Mouse (Mus musculus) neural tube, embryonic 12.5 days (tissue): Measurements from ENCODE around the gene Pecr. TPM values are rescaled to one million over a fixed set of nuclear protein-coding genes. Genes with fewer than 3 reads are reported as not detected.

ENCODE experiments used
- ATAC-seq: fragments of 200-750 bp; cut with Nextera tagmentation; 2 replicates; pipeline ENCODE4 v1.8.0; 2017; ENCODE audit warnings: low read depth, mild to moderate bottlenecking, moderate TSS enrichment, moderate library complexity; ENCODE audit not compliant: low FRiP score
- H3K27ac ChIP-seq: fragments of 300-500 bp; sonication (generic); 2 replicates; pipeline ENCODE4 v1.5.1; 2016
- H3K27me3 ChIP-seq: fragments of 300-500 bp; sonication (generic); replicated peaks from 2 replicates; pipeline ENCODE4 v1.6.1; 2016; ENCODE audit warnings: mild to moderate bottlenecking
- H3K36me3 ChIP-seq: fragments of 300-500 bp; sonication (generic); 2 replicates; pipeline ENCODE4 v1.6.1; 2016; ENCODE audit warnings: mild to moderate bottlenecking
- H3K4me1 ChIP-seq: fragments of 300-500 bp; sonication (generic); 2 replicates; pipeline ENCODE4 v1.6.1; 2016
- H3K4me2 ChIP-seq: fragments of 300-500 bp; sonication (generic); replicated peaks from 2 replicates; pipeline ENCODE4 v1.6.1; 2016; ENCODE audit warnings: mild to moderate bottlenecking
- H3K4me3 ChIP-seq: fragments of 300-500 bp; sonication (generic); 2 replicates; pipeline ENCODE4 v1.5.1; 2016
- H3K9ac ChIP-seq: fragments of 300-500 bp; sonication (generic); 2 replicates; pipeline ENCODE4 v1.6.1; 2016; ENCODE audit warnings: mild to moderate bottlenecking
- H3K9me3 ChIP-seq: fragments of 300-500 bp; sonication (generic); 2 replicates; pipeline ENCODE4 v1.6.1; 2016; ENCODE audit warnings: mild to moderate bottlenecking
- WGBS: fragments of 180-500 bp; shearing (Covaris S2); methylation state at CpG from one replicate; pipeline ENCODE4 v1.1.7; 2016; 5-methylcytosine and 5-hydroxymethylcytosine counted together
- polyA plus RNA-seq: library from polyadenylated mRNA; unstranded; fragments of >200 nt; fragmentation: Nextera tagmentation; extraction: Ambion mirVana; gene quantifications from 2 replicates; pipeline ENCODE4 v1.2.1, GENCODE M21; 2016

The Pecr gene
- polyA plus RNA-seq = 13.6 and 14.2 TPM in 2 replicates

DNA sequence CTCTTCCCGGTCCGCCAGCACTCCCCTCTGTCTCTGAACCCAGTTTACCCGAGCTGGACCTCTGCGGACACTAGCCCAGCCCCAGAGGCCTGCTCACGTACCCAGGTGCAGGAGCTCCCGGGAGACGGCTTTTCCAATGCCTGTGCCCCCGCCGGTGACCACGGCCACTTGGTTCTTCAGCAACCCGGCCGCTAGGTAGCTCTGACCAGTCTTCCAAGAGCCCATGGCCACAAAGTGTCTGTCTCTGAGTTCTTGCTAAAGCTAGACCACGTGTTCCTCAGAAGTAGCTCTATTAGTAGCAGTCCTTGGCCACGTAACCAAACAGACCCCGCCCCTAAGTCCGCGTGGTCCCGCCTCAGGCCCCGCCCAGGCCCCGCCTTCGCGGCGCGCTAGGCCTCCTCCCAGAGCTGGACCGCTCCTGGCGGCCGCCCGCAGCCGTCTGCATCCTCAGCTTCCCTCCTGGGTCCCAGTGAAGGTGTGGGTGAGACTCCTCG lies at the start of gene Pecr, which contains the start of gene Tmem169:
Gene Pecr, minus strand, starts transcription at position 323 of the 494 bp plus-strand sequence.
Gene Tmem169, plus strand, starts transcription at position 378 of the 494 bp plus-strand sequence.
- peak within 1 kb of the TSS; percentile 49 for H3K4me3 ChIP-seq

DNA sequence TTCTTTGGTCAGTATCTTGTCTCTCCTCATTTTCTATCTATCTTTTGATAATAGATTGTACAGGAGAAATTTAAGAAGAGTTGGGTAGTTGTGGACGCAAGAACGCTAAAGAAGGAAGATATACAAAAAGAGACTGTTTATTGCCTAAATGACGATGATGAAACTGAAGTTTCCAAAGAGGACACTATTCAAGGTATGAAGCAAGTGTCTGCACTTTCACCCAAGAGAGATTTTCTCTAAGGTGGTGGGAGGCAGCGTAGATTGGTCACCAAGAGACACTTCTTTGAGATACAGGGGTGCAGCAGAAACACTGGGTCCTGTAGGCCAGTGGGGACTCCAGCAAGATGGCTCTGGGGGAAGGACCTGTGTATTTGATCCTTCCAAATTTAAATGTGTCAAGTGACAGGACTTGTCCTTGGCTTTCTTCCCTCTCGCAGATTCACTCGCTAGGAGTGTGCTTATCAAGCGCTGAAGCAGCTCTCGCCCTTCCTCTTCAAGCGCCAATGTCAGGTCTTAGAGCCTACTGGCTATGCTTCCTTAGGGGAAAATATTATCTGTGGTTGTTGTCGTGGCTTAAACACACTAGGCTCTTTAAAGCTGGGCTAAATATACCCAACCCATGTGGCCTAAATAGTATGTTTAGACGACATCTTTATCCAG lies 42.2 kb upstream of the Pecr start:
- no peak overlapping the region for H3K27ac ChIP-seq
- H3K9ac ChIP-seq = no peak overlapping the region
- no peak overlapping the region for H3K4me2 ChIP-seq
- no peaks in the 10 kb centered on the region for H3K27me3 ChIP-seq
- no peak for ATAC-seq
- WGBS = 97% methylated on average over 11 of the region's 11 CpGs
- no peak overlapping the region for H3K4me3 ChIP-seq
- no peaks in the 10 kb centered on the region for H3K9me3 ChIP-seq
- no peaks in the 10 kb centered on the region for H3K4me1 ChIP-seq
- H3K36me3 ChIP-seq = peaks cover 61% of the 10 kb centered on the region

More for the DNA sequence above, at the start of gene Pecr, which contains the start of gene Tmem169:
- peaks cover 21% of the 10 kb centered on the region for H3K4me1 ChIP-seq
- H3K9ac ChIP-seq = peak within 1 kb of the TSS; percentile 60
- WGBS = under 1% methylated on average over 30 of the region's 30 CpGs
- peak within 1 kb of the TSS; percentile 89 for H3K4me2 ChIP-seq
- ATAC-seq = peak; percentile 98
- no peaks in the 10 kb centered on the region for H3K9me3 ChIP-seq
- H3K27ac ChIP-seq = no peak within 1 kb of the TSS
- H3K36me3 ChIP-seq = no peaks in the 10 kb centered on the region
- no peaks in the 10 kb centered on the region for H3K27me3 ChIP-seq

DNA sequence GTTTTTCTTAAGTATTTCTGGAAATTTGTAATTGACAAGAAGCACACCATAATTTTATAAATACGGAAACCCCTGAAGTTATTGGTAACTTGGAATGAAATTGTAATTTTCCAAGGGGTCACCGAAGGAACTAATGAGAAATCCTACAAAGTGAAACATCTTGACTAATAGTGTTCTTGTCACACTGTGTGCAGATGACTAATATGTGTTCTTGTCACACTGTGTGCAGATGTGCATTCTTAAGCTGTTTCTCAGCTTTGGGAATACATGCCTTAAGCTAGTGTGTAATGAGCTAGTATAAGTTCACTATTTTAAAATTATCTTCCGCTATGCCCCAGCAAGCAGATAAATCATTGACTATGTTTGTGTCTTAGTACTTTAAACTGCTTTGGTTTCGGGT lies 39.1 kb upstream of the Pecr start:
- WGBS = 95% methylated on average over 4 of the region's 4 CpGs
- Histone ChIP-seq H3K4me2 (no peak overlapping the region), H3K27ac (no peak overlapping the region), H3K4me3 (no peak overlapping the region), H3K9ac (no peak overlapping the region), H3K9me3 (no peaks in the 10 kb centered on the region), H3K27me3 (no peaks in the 10 kb centered on the region), H3K36me3 (peaks cover 64% of the 10 kb centered on the region), H3K4me1 (no peaks in the 10 kb centered on the region)
- ATAC-seq = no peak

DNA sequence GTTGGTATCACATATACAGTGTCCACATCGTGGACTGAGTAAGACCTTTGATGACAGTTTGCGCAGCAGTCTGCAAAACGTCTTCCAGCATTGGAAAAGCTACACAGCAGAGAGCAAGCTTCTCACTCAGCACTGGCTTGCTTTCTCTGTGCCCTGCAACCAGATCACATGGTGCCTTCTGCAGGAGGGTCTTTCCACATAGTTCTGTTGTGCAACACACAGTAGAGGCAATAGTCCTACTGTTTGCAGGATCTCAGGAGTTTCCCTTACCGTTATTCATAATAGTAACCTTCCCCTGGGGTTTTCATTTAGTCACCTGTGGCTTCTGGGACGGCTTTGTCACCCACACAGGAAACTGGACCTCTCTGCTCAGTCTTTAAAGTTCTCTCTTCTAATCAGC lies 36.6 kb upstream of the Pecr start:
- Histone ChIP-seq H3K9me3 (no peaks in the 10 kb centered on the region), H3K4me3 (no peak overlapping the region), H3K4me1 (no peaks in the 10 kb centered on the region), H3K9ac (no peak overlapping the region), H3K36me3 (peaks cover 58% of the 10 kb centered on the region), H3K27me3 (no peaks in the 10 kb centered on the region), H3K4me2 (no peak overlapping the region), H3K27ac (no peak overlapping the region)
- ATAC-seq = no peak
- WGBS = 95% methylated on average over 5 of the region's 5 CpGs

DNA sequence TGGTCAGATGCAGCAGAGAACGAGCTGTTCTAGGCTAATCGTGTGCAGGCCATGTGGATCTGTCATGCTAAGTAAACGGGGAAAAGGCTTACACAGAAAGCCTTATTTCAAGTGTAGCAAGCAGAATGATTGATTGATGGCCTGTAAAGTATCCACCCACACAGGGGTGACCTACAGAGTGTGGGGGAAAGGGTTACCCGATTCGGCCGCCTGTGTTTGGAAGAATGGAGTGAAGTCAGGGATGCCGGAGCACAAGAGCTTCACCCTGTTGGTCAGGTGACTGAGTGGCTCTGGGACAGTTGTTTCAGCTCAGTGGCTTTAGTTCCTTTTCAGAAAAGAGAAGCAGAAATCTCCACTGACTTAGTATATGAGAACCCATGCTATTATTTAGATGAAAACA lies 32.8 kb upstream of the Pecr start:
- Histone ChIP-seq H3K36me3 (peaks cover 49% of the 10 kb centered on the region), H3K4me3 (no peak overlapping the region), H3K9ac (no peak overlapping the region), H3K4me2 (no peak overlapping the region), H3K9me3 (no peaks in the 10 kb centered on the region), H3K27me3 (no peaks in the 10 kb centered on the region), H3K4me1 (no peaks in the 10 kb centered on the region), H3K27ac (no peak overlapping the region)
- WGBS = 79% methylated on average over 7 of the region's 7 CpGs
- no peak for ATAC-seq

DNA sequence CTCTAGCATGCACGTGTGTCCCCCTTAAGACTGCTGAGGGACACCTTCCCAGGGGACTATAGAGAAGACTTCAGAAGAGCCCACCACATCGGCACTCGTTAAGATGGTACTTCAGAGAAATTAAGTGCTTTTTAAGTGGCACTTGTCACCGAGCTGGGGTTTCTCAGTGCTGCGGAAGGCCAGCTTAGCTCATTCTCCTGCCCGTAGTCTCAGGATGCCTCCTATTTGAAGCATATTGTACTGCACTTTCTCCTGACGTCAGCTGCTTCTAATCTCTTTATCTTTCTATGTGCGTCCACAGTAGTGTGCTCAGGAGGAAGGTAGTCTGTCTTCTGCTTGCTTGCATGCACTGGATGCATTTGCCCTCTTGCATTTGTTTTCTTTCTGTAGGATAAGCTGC lies 32.3 kb upstream of the Pecr start:
- H3K27me3 ChIP-seq = no peaks in the 10 kb centered on the region
- no peaks in the 10 kb centered on the region for H3K9me3 ChIP-seq
- H3K4me2 ChIP-seq = no peak overlapping the region
- WGBS = 79% methylated on average over 8 of the region's 8 CpGs
- no peak overlapping the region for H3K4me3 ChIP-seq
- H3K4me1 ChIP-seq = no peaks in the 10 kb centered on the region
- H3K27ac ChIP-seq = no peak overlapping the region
- H3K36me3 ChIP-seq = peaks cover 49% of the 10 kb centered on the region
- ATAC-seq = no peak
- no peak overlapping the region for H3K9ac ChIP-seq

DNA sequence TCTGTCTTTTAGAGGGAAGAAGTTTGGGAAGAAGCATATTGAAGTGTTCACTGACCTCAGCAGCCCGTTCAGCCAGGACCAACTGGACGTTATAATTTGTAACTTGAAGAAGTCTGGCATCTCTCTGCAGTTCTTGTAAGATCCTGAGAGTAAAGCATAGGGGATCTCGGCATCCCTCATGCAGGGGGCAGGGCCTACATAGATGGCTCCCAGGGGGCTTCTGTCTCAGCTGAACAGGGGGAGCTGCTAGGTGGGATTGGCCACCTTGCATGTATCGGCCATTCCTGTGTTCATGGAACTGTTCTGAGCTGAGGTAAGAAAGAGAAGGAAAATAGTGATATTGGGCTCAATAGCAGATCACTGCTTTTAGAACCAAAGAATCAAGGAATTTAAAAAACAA lies 31.3 kb upstream of the Pecr start:
- H3K4me2 ChIP-seq = no peak overlapping the region
- no peak overlapping the region for H3K4me3 ChIP-seq
- H3K27ac ChIP-seq = no peak overlapping the region
- H3K4me1 ChIP-seq = no peaks in the 10 kb centered on the region
- H3K27me3 ChIP-seq = no peaks in the 10 kb centered on the region
- WGBS = 80% methylated on average over 4 of the region's 4 CpGs
- no peaks in the 10 kb centered on the region for H3K9me3 ChIP-seq
- H3K36me3 ChIP-seq = peaks cover 39% of the 10 kb centered on the region
- no peak overlapping the region for H3K9ac ChIP-seq
- ATAC-seq = no peak

DNA sequence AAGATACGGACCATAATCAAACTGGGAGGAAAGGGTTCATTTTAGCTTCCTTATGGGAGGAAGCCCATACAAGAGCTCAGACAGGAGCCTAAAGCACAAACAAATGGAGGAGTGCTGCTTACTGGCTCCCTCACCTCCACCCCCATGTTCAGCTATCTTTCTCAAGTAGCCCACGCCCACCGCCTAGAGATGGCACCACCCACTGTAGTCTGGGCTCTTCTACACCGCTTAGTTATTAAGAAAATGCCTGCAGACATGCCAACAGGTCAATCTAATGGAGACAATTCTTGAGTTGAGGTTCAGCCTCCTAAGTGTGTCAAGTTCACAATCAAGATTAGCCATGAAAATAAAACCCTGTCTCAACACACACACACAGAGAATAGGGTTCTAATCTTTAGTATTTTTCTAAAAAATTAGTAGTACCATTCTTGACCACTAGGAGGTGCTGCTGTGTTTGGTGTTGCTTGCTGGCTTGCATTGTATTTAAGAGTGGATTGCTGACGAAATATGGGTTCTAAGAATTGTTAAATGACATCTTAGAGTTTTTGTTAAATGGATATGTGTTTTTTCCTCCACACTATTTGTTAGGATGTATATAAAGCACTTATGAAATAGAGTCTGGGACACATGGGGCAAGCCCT lies 29.4 kb upstream of the Pecr start:
- H3K9me3 ChIP-seq = no peaks in the 10 kb centered on the region
- H3K27me3 ChIP-seq = no peaks in the 10 kb centered on the region
- no peak overlapping the region for H3K27ac ChIP-seq
- peak; percentile 29 for ATAC-seq
- H3K9ac ChIP-seq = no peak overlapping the region
- H3K36me3 ChIP-seq = peaks cover 25% of the 10 kb centered on the region
- no peak overlapping the region for H3K4me3 ChIP-seq
- WGBS = 82% methylated on average over 5 of the region's 5 CpGs
- H3K4me1 ChIP-seq = peaks cover 12% of the 10 kb centered on the region; the same call in 1 of the 2 replicates
- H3K4me2 ChIP-seq = no peak overlapping the region

DNA sequence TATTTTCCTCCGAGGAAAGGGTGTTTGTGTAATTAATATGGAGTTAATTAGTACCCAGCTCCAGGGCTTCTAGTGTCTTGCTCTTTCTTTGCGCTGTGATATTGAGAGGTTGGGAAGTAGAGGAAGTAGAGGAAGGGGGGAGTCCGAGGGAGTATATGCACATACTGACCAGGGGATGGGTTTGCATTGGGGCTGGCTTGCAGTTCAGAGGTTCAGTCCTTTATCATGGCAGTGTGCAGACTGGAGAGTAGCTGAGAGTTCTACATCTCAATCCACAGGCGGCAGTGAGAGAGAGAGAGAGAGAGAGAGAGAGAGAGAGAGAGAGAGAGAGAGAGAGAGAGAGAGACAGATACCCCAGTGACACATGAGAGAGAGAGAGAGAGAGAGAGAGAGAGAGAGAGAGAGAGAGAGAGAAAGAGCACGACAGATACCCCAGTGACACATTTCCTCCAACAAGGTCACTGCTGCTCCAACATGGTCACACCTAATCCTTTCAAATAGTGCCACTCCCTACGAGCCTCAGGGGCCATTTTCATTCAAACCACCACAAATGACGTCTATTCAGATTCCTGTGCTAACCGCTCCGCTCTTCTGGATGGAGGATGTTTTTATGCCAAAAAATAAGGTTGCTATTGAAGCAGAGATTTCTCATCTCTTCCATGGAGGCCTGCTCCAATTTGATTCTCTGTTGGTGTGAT lies 28.7 kb upstream of the Pecr start:
- Histone ChIP-seq H3K9ac (no peak overlapping the region), H3K4me2 (no peak overlapping the region), H3K27me3 (no peaks in the 10 kb centered on the region), H3K9me3 (no peaks in the 10 kb centered on the region), H3K4me1 (peaks cover 12% of the 10 kb centered on the region; the same call in 1 of the 2 replicates), H3K36me3 (peaks cover 19% of the 10 kb centered on the region; the same call in 1 of the 2 replicates), H3K4me3 (no peak overlapping the region), H3K27ac (no peak overlapping the region)
- 83% methylated on average over 9 of the region's 9 CpGs for WGBS
- no peak for ATAC-seq

DNA sequence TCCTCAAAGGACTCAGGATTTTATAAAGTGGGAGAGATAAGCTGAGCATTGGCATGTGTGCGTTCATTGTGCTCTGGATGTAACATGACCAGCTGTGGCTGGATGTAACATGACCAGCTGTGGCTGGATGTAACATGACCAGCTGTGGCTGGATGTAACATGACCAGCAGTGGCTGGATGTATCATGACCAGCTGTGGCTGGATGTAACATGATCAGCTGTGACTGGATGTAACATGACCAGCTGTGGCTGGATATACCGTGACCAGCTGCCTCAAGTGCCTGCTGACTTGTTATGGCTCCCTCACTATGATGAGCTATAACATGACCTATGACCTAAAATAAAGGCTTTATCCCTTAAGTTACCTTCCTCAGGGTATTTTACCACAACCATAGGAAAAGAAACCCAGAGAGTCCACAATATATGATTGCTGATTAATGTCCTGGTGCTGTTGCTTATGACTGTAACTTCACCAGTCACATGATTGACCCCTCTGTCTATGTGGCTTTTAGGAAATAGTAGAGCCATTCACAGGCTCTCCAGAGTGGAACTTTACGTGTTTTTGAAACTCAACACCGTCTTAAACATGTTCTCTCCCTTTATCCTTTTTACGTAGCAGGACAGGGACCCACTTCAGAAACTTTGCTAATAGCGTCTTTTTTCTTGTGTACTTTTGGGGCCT lies 25.8 kb upstream of the Pecr start:
- H3K9ac ChIP-seq = no peak overlapping the region
- H3K36me3 ChIP-seq = peaks cover 3% of the 10 kb centered on the region; the same call in 1 of the 2 replicates
- no peak overlapping the region for H3K4me3 ChIP-seq
- H3K4me2 ChIP-seq = 0 out of 2 replicates have a peak overlapping the region, but pooled peaks have one; percentile 1
- 58% methylated on average over 6 of the region's 6 CpGs for WGBS
- no peaks in the 10 kb centered on the region for H3K9me3 ChIP-seq
- no peaks in the 10 kb centered on the region for H3K27me3 ChIP-seq
- no peak overlapping the region for H3K27ac ChIP-seq
- ATAC-seq = no peak
- peaks cover 12% of the 10 kb centered on the region; the same call in 1 of the 2 replicates for H3K4me1 ChIP-seq

DNA sequence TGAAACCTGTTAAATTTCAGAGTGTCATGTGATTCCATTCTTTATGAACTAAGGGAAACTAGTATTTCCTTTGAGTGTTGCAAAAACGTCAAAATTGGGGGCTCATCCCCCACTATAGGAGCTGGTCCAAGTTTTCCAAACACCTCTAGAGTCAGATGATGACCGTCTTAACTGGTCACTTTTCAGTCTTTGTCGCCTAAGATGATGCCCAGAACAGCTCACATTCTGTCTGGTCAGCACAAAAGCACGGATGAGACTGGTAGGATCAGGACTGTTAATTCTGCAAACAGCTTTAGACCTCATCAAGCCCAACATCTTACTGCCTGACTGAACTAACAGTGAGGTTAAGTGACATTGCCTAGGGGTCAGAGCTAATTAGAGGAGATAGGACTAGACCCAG lies 24.8 kb upstream of the Pecr start:
- 71% methylated on average over 4 of the region's 4 CpGs for WGBS

More for the DNA sequence above, 24.8 kb upstream of the Pecr start:
- H3K4me2 ChIP-seq = 0 out of 2 replicates have a peak overlapping the region, but pooled peaks have one; percentile 60
- ATAC-seq = no peak
- H3K4me1 ChIP-seq = peaks cover 12% of the 10 kb centered on the region; the same call in 1 of the 2 replicates
- H3K4me3 ChIP-seq = no peak overlapping the region
- no peak overlapping the region for H3K9ac ChIP-seq
- H3K9me3 ChIP-seq = no peaks in the 10 kb centered on the region
- H3K27me3 ChIP-seq = no peaks in the 10 kb centered on the region
- H3K36me3 ChIP-seq = peaks cover 3% of the 10 kb centered on the region; the same call in 1 of the 2 replicates
- no peak overlapping the region for H3K27ac ChIP-seq
